Mouse (Mus musculus): Measurements from ENCODE around the gene Bicral. TPM values are rescaled to one million over a fixed set of nuclear protein-coding genes. Genes with fewer than 3 reads are reported as not detected.

Bicral gene
- polyA plus RNA-seq, 1 experiment = 11.4 TPM

- Histone ChIP-seq H3K27me3 (replicated peaks; ENCODE audit: control insufficient read depth, insufficient read depth, low read length) (no peaks in the 10 kb centered on the region), H3K27ac (ENCODE audit: insufficient read depth, low read depth, low read length) (peak within 1 kb of the TSS; percentile 98), H3K4me1 (ENCODE audit: control insufficient read depth, insufficient read depth, low read length) (peaks cover 13% of the 10 kb centered on the region), H3K36me3 (ENCODE audit: control insufficient read depth, insufficient read depth, low read length) (no peaks in the 10 kb centered on the region), H3K4me3 (ENCODE audit: insufficient read depth, low read depth, low read length) (peak within 1 kb of the TSS; percentile 98)
- WGBS = under 1% methylated on average over 40 of the region's 40 CpGs
- TF ChIP-seq CTCF (conservative IDR thresholded peaks at IDR 0.05; ENCODE audit: insufficient read depth, insufficient read length, low read depth, low read length) (no peak), POLR2A (IDR thresholded peaks at IDR 0.05; ENCODE audit: low read depth, low read length) (peak; percentile 92)
- DNase-seq = peak; percentile 98
These were observed 32.0 kb upstream of the Bicral start, which contains the start of gene Tbcc for GRCm38 (mm10) chr17:46890116-46890815. Gene Tbcc (plus strand): TSS chr17:46890684.

GRCm38 (mm10) chr17:46889450-46890084 is 31.3 kb upstream of the Bicral start:
- under 1% methylated on average over 44 of the region's 44 CpGs for WGBS
- H3K27me3 ChIP-seq (replicated peaks; ENCODE audit: control insufficient read depth, insufficient read depth, low read length) = no peaks in the 10 kb centered on the region
- H3K4me1 ChIP-seq (ENCODE audit: control insufficient read depth, insufficient read depth, low read length) = peaks cover 13% of the 10 kb centered on the region
- H3K4me3 ChIP-seq (ENCODE audit: insufficient read depth, low read depth, low read length) = peak overlapping the region; percentile 98
- H3K27ac ChIP-seq (ENCODE audit: insufficient read depth, low read depth, low read length) = peak overlapping the region; percentile 98
- peak; percentile 93 for DNase-seq
- 0 out of 2 replicates have a peak, but pooled peaks have one; percentile 5 for TF ChIP-seq CTCF (conservative IDR thresholded peaks at IDR 0.05; ENCODE audit: insufficient read depth, insufficient read length, low read depth, low read length)
- TF ChIP-seq POLR2A (IDR thresholded peaks at IDR 0.05; ENCODE audit: low read depth, low read length) = no peak
- H3K36me3 ChIP-seq (ENCODE audit: control insufficient read depth, insufficient read depth, low read length) = no peaks in the 10 kb centered on the region

GRCm38 (mm10) chr17:46888511-46889212 is 30.4 kb upstream of the Bicral start:
- H3K4me1 ChIP-seq (ENCODE audit: control insufficient read depth, insufficient read depth, low read length) = peaks cover 14% of the 10 kb centered on the region
- WGBS = 33% methylated on average over 16 of the region's 16 CpGs
- no peak overlapping the region; the same call in 1 of the 2 replicates for H3K27ac ChIP-seq (ENCODE audit: insufficient read depth, low read depth, low read length)
- no peak for TF ChIP-seq POLR2A (IDR thresholded peaks at IDR 0.05; ENCODE audit: low read depth, low read length)
- peak; percentile 89 for TF ChIP-seq CTCF (conservative IDR thresholded peaks at IDR 0.05; ENCODE audit: insufficient read depth, insufficient read length, low read depth, low read length)
- no peak overlapping the region for H3K4me3 ChIP-seq (ENCODE audit: insufficient read depth, low read depth, low read length)
- H3K27me3 ChIP-seq (replicated peaks; ENCODE audit: control insufficient read depth, insufficient read depth, low read length) = no peaks in the 10 kb centered on the region
- no peaks in the 10 kb centered on the region for H3K36me3 ChIP-seq (ENCODE audit: control insufficient read depth, insufficient read depth, low read length)
- peak; percentile 79 for DNase-seq

- Histone ChIP-seq H3K27ac (ENCODE audit: insufficient read depth, low read depth, low read length) (no peak overlapping the region), H3K4me1 (ENCODE audit: control insufficient read depth, insufficient read depth, low read length) (peaks cover 6% of the 10 kb centered on the region; the same call in 1 of the 2 replicates), H3K36me3 (ENCODE audit: control insufficient read depth, insufficient read depth, low read length) (no peaks in the 10 kb centered on the region), H3K4me3 (ENCODE audit: insufficient read depth, low read depth, low read length) (no peak overlapping the region), H3K27me3 (replicated peaks; ENCODE audit: control insufficient read depth, insufficient read depth, low read length) (no peaks in the 10 kb centered on the region)
- no peak for DNase-seq
- 77% methylated on average over 17 of the region's 17 CpGs for WGBS
- TF ChIP-seq CTCF (conservative IDR thresholded peaks at IDR 0.05; ENCODE audit: insufficient read depth, insufficient read length, low read depth, low read length) (no peak), POLR2A (IDR thresholded peaks at IDR 0.05; ENCODE audit: low read depth, low read length) (no peak)
These were observed 27.8 kb upstream of the Bicral start for GRCm38 (mm10) chr17:46885910-46886643.

- WGBS = 86% methylated on average over 11 of the region's 11 CpGs
- no peaks in the 10 kb centered on the region for H3K36me3 ChIP-seq (ENCODE audit: control insufficient read depth, insufficient read depth, low read length)
- no peak overlapping the region for H3K4me3 ChIP-seq (ENCODE audit: insufficient read depth, low read depth, low read length)
- no peaks in the 10 kb centered on the region for H3K27me3 ChIP-seq (replicated peaks; ENCODE audit: control insufficient read depth, insufficient read depth, low read length)
- TF ChIP-seq POLR2A (IDR thresholded peaks at IDR 0.05; ENCODE audit: low read depth, low read length) = no peak
- no peak for TF ChIP-seq CTCF (conservative IDR thresholded peaks at IDR 0.05; ENCODE audit: insufficient read depth, insufficient read length, low read depth, low read length)
- no peak overlapping the region for H3K27ac ChIP-seq (ENCODE audit: insufficient read depth, low read depth, low read length)
- no peak for DNase-seq
- H3K4me1 ChIP-seq (ENCODE audit: control insufficient read depth, insufficient read depth, low read length) = peaks cover 6% of the 10 kb centered on the region; the same call in 1 of the 2 replicates
These were observed 27.1 kb upstream of the Bicral start for GRCm38 (mm10) chr17:46885218-46885909.

GRCm38 (mm10) chr17:46884766-46885165 is 26.5 kb upstream of the Bicral start:
- H3K4me1 ChIP-seq (ENCODE audit: control insufficient read depth, insufficient read depth, low read length) = peaks cover 9% of the 10 kb centered on the region; the same call in 1 of the 2 replicates
- DNase-seq = no peak
- H3K36me3 ChIP-seq (ENCODE audit: control insufficient read depth, insufficient read depth, low read length) = no peaks in the 10 kb centered on the region
- WGBS = 94% methylated on average over 6 of the region's 6 CpGs
- TF ChIP-seq POLR2A (IDR thresholded peaks at IDR 0.05; ENCODE audit: low read depth, low read length) (no peak), CTCF (conservative IDR thresholded peaks at IDR 0.05; ENCODE audit: insufficient read depth, insufficient read length, low read depth, low read length) (no peak)
- H3K27ac ChIP-seq (ENCODE audit: insufficient read depth, low read depth, low read length) = no peak overlapping the region
- H3K27me3 ChIP-seq (replicated peaks; ENCODE audit: control insufficient read depth, insufficient read depth, low read length) = no peaks in the 10 kb centered on the region
- no peak overlapping the region for H3K4me3 ChIP-seq (ENCODE audit: insufficient read depth, low read depth, low read length)
